Mouse (Mus musculus): Measurements from ENCODE around the gene Snph.

The Snph gene

DNA sequence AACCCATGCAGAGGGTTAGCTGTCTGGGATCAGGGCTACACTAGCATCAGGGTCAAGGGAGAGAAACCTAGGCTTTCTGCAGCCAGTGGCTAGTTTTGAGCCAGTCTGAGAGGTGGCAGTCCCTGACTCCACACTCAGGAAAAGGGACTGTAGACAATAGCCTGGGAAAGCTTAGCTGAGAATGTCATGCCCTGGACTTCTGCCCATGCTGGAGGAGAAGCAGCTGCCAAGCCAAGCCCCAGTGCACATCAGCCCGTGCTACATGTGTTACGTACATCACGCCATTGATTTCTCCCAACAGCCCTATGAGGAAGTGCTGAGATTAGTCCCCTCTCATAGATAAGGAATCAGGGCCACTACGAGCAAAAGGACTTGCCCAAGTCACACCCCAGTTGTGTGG, 30.3 kb downstream of the Snph start:
- DNase-seq (ENCODE audit: low spot score in 2 of 2), result no peak

DNA sequence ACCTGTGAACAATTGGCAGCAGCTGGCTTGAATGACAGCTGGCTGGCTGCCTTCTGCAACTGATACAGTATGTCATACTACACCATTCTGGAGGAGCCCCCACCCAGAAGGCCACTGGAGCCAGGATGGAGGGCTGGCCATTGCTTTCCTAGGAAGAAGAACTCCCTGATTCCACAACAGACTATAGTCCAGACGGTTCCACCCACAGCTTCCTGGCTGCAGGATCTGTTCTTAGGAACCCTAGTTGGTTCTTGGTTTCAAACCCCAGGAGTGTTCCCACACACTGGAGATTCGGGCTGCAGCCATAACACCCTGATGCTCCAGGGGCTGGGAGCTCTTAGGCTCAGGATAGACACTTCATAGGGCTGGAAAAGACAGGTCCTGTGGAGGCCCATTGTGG, 34.3 kb downstream of the Snph start:
- DNase-seq (ENCODE audit: low spot score in 2 of 2), result no peak

DNA sequence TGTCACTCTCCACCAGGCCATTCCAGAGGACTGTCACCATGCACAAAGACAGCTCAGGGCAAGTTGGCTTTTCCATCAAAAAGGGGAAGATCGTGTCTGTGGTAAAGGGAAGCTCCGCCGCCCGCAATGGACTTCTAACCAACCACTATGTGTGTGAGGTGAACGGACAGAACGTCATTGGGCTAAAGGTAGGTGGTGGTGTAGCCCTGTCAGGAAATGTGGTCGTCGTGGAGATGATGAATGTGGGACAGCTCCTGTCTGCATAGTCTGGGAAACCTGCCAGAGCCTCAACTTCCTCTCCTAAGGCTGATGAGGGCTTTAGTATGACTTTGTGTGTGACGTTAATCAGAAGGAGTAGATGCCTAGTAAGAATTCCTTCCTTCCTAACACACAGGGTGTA, 45.1 kb downstream of the Snph start:
- no peak for DNase-seq (ENCODE audit: low spot score in 2 of 2)

DNA sequence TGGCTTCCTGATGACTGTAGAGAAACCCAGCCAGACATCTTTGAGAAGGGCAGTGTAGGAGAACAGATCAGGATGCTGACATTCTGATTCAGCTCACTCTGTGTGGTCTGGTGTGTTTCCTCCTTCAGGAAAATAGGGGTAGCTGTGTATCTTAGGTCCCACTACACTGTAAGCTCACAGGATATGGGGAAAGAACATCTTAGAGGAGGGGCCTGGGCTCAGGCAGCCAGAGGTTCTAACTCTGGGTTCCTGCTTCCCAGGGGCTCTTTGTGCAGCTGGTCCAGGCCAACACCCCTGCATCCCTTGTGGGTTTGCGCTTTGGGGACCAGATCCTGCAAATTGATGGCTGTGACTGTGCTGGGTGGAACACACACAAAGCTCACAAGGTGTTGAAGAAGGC, 45.6 kb downstream of the Snph start:
- no peak for DNase-seq (ENCODE audit: low spot score in 2 of 2)

DNA sequence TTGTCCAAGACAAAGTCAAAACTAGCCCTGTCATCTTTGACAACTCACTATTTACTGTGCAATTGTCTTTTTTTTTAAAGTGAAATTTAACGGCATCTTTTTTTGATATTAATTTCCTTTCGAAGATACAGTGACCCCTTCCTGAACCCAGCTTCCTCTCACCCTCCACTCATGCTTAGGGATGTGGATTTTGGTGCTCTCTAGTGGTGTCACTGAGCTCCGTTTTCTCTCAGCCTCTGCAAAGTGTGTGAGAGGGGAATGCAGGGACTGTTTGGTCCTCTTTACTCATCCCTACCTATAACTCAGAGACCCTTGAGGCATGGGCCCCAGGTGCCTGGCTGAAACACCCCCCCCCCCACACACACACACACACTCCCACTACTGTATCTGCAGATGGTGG, 46.5 kb downstream of the Snph start:
- no peak for DNase-seq (ENCODE audit: low spot score in 2 of 2)

DNA sequence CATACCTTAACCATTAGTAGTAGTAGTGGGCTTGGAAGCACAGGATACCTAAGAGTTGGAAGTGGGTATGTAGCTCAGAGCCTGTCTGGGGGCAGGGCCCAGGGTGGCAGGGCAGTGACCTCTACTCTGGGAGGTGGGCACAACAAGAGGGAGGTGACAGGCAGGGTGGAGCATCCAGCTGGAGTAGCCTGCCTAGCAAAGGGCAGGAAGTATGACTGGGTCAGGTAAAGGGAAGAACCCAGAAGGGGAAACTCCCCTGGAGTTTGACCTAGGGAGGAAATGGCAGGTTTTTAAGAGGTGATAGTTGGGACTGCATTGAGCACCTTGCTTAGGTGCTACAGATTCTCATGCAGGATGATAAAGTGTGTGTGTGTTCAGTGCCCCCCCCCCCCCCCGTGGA, 51.4 kb downstream of the Snph start:
- DNase-seq (ENCODE audit: low spot score in 2 of 2), result no peak

DNA sequence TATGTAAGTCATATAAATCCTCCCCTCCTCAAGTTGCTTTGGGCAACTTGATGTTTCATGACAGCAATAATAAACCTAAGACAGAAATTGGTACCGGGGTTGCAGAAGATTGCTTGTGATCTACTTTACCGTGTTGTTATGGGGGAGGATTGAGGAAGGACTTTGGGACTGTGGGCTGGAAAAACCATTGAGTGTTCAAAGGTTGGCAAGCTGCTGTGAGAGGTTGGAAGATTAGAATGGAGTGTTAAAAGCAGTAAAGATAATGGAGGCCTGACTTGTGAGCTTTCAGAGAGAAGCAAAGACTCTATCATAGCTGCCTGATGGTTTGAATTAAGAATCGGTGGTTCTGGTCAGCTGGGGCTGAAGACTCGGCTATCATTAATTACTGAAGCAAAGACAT, 53.2 kb downstream of the Snph start:
- no peak for DNase-seq (ENCODE audit: low spot score in 2 of 2)

DNA sequence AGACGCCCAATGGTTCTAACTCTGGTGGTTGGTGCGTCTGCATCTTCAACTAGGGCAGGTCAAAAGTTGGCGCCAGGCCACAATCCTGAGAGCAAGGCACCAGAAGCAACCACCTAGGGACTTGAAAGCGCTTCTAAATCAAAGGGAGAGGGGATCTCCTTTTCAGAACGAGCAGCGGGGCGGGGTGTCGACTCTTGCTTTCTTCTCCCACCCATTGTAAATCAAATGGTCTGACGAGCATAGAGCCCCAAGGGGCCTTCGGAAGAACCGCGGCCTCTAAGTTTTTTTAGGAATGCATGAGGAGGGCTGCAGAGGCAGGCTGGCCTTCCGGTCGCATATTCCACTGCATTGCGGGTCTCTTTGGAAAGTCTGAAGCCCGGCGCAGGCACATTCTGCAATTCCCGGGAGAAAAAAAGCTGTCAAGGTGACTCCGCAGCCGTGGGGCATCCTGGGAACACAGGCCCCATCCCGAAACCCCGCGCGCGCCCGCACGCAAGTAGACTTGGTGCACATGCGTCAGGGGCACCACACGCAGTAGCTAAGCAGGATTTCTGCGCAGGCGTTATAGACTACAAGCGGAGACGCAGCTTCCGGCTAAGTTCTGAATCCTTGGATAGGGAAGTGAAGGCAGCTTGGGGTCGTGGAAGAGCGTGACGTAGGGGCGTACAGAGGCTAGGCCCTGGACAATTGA, 56.5 kb downstream of the Snph start:
- DNase-seq (ENCODE audit: low spot score in 2 of 2), result peak in 1 of 2 experiments; percentile 28

DNA sequence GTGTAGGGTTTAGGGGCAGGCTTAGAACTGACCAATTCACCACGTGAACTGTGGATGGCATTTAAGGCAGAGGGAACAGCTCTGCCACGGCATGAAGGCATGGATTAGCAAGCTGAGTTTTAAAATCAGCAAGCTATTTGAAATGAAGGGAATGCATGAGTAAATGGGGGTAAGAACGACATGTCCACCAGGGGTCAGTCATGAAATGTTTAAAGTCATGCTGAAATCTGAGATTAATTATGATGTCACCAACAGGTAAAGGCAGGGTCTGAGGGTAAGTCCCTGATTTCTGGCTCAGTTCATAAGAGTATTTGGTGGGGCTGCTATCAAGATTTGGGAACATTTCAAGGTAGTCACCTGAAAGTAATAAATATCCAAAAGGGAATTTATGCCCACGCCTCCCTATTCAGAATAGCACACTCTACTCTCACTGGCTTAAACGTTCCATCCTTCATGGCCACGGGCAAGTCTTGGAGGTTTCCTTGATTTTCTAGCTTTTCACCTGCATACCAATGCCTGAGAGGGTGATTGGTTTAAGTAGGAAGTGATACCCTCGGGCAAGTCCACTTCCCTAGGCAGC, 57.2 kb downstream of the Snph start:
- DNase-seq (ENCODE audit: low spot score in 2 of 2), result no peak

DNA sequence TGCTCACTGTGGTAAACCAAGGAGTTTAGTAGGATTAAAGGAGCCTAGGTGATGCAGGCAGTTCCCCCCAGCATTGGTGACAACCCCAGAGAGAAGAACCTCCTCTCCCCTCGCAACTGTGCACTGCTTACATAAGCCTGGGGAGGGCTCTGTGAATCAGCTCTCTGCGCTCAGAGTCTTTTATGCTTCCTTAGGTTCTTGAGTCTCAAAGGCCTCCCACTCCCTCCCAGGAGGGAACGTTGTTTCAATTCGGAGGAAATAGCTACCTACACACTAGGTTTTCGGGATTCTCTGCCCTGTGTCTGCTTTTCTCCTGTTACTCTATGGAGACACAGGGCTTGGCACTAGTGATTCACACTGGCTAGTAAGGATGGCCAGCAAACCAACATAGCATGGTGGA, 57.8 kb downstream of the Snph start:
- DNase-seq (ENCODE audit: low spot score in 2 of 2), result no peak

DNA sequence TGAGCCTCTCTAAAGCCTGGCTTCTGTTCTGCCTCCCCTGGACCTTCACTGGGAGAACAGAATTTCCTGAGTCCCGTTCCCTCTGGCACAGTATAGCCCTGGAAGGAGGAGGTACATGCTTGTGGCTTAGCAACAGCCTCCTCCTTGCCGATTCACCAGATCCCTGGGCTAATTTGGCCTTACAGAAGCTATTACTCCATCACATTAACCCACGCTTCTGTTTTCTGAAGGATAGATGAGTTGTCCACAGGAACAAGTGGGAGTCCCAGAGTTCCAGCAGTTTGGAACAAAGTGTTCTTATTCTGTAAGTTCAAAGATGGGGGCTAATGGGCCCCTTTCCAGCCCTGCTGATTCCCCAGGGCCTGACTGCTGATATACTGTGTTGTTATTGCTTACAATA, 58.7 kb downstream of the Snph start:
- no peak for DNase-seq (ENCODE audit: low spot score in 2 of 2)

DNA sequence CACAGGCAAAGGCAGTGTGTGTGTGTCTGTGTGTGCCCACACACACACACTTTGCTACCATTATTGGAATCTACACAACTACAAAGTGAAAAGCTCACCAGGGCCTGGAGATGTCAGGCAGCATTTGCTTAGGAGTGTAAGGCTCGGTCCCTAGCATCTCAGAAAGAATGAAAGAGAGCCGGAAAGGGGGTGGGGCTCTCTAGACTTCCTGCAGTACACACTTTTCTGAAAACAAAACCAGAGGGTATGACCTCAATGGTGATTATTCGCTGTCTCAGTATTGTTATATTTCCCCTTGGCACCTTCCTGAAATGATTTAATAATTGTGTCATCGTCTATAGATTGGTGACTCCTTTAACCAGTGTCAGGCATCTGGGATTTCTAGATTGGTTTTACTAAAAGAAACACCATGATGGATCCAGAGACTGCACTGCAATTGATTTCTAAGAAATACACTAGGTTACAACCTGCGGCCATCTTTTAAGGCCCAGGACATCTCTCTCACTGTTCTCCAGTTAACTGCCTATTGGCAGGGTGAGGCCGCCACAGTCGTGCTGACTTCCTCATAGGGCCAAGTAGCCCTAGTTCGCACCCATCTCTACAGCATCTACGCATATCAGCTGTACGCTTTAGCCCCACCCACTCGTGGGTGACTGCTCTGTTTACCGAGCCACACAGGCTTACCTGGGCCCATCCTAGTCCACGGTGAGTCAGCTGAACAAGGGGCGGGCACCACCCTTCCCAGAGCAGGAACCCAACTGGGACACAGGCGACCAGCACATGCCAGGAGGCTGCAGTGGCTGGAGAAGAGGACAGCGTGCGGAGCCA, 60.3 kb downstream of the Snph start, which contains the start of gene Sdcbp2:
Gene Sdcbp2, plus strand, starts transcription at position 750 of the 828 bp plus-strand sequence.
- DNase-seq (ENCODE audit: low spot score in 2 of 2), result no peak

DNA sequence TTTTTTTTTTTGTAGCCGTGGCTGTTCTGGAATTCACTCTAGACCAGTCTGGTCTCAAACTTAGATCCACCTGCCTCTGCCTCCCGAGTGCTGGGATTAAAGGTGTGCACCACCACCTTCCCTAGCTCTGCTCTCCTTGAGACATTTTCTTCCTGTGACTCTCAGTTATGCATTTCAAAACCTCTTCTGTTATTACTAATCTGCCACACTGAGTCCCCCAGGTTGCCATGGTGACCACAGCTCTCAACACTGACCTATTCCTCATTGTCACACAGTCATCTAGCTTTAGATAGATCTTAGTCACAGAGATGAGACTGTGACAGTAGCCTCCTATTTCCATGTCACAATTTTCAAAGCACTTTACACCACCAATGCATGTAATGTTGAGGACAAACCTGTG, 62.9 kb downstream of the Snph start:
- no peak for DNase-seq (ENCODE audit: low spot score in 2 of 2)

DNA sequence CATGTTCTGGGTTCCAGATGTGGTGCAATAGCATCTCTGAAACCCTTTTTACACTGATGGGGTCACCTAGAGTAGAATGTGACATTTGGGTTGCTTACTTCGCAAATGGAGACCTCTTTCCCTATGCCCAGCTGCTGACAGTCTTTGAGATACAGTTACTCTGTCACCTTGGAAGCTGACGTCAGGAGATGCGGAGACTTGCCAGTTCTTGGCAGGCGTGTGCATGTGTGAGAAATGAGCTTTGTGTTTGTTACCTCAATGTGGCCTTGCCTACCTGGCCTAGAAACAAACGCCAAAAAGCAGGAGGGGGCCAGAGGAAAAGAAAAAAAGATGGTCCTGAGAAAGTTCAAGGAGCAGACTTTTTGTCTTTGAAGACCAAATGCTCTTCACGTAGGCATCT, 65.5 kb downstream of the Snph start:
- DNase-seq (ENCODE audit: low spot score in 2 of 2), result no peak

DNA sequence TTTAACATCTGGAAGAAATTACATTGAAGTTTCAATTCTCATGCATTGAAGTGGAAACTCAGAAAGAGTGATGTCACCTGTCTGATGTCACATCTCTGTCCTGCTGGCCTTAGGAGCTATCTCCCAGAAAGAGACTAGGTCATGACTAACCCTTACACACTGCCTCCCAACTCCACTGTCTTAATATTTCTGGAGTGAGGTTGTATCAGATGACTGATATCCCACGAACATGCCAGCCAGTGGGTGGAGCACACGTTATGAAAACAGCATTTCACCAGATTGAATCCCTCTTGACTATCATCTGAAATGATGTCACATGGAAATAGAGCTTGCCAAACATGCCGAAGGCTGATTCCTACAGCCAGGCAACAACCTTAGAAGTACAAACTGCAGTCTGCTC, 67.4 kb downstream of the Snph start:
- DNase-seq (ENCODE audit: low spot score in 2 of 2), result no peak

DNA sequence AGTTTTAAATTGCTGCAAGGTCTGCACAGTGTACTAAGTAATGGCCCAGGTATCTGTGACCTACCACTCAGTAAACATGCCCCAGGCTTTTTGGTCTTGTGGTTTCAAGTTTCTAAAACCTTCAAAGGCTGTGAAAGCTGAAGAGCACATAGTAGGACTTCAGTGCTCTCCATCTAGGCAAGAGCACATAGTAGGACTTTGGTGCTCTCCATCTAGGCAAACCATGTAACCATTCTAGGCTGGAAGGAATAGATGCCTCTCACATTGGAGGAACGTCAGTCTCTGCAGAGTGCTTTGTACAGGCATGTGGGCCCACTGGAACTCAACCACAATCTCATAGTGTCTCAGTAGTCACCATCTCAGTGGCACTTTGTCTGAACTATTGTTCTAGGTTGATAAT, 68.4 kb downstream of the Snph start:
- no peak for DNase-seq (ENCODE audit: low spot score in 2 of 2)

DNA sequence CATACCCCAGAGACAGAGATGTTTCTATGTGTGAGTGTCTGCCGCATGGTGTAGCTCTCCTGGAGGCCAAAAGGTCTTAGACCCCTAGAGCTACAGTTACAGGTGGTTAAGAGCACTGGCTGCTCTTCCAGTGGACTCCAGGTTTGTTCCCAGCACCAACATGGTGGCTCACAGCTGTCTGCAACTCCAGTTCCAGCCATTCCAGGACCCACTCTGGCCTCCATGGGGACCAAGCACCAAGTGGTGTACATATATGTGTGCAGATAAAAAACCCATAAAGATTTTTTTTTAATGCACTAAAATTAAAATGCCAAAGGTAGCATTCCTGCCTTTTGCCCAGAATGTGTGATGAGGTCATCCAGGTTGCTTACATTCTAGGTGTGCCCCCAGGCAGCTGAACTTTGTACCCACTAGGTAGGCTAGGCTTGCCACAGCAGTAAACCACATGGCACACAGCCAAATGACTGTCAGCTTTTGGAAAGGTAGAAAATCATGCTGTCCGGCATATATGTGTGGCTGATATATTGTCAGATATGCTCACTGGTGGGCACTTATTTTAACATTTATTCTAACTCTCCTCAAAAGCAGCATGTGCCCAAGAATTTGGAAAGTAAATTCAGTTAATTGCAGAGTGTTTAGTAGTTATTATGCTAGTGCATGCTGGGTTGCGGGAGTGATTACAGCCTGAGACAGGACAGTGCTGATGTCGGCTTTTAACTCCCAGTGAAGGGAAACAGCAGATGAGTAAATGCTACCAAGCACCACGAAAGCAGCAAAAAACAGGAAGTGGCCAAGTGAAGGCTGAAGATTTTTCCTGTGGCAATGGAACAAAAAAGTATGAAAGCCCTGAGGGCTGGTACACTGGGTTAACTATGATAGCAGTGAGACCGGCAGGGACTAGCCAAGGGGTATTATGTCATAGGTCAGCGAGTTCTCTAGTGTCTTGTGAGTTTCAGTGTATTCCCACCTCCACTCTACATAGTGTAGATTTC, 69.2 kb downstream of the Snph start:
- DNase-seq (ENCODE audit: low spot score in 2 of 2), result no peak

DNA sequence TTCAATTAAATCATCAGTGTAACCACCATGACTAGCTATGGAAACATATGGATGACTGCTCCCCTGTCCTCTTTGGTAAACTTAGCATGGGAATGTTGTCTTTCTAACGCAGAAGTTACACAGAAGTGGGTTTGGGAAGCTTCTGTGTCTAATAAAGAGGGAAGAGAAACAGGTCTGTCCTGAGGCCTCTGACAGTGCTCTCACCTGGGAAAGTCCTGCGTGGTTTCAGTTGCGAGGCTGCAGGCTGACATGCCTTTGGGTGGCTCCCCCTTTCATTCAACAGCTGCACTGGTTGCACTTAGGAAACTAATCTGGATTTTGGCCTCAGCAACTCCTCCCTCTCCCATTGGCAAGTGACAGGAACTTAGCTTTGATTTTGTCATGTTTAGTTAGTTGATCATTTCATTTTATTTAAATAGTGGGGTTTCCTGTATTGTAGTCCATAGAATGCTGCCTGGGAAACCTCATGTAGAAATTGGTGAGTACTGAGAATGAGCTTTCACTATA, 82.7 kb downstream of the Snph start:
- no peak for DNase-seq (ENCODE audit: low spot score in 2 of 2)

DNA sequence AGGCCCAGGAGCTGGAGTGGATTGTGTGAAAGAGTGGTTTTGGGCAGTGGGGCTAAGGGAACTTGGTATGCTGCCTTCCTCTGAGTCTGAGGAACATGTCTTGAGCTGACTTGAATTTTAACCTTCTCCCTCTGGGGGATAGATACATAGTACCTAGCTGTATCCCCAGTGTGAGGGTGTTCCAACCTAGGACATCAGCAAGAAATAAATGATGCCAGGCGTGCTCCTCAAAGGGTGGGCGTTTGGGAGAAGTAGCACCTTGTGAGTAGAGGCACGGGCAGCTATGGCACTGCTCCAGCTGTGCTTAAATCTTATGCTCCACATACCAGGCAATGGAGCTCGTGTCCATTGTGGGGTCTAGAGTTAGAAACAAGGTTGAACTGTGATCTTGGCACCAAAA, 85.8 kb downstream of the Snph start:
- no peak for DNase-seq (ENCODE audit: low spot score in 2 of 2)

DNA sequence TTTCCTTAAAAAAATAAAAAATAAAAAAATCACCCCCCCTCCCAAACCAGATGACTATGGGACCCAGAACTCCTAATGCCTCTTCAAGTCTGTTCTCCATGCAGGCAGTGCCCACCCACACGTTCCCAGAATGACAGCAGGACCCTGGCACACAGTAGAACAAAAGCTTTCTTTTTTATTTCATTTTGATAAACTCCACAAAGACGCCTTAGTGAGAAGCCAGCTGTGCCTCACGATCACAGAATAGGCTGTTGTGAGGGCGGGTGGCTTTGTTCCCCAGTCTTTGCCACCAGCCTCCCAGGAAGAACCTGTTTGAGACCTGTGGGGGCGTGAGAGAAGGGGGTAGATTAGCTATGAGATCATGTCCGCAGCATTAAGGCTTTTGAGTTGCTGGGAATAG, 87.7 kb downstream of the Snph start:
- DNase-seq (ENCODE audit: low spot score in 2 of 2), result no peak

DNA sequence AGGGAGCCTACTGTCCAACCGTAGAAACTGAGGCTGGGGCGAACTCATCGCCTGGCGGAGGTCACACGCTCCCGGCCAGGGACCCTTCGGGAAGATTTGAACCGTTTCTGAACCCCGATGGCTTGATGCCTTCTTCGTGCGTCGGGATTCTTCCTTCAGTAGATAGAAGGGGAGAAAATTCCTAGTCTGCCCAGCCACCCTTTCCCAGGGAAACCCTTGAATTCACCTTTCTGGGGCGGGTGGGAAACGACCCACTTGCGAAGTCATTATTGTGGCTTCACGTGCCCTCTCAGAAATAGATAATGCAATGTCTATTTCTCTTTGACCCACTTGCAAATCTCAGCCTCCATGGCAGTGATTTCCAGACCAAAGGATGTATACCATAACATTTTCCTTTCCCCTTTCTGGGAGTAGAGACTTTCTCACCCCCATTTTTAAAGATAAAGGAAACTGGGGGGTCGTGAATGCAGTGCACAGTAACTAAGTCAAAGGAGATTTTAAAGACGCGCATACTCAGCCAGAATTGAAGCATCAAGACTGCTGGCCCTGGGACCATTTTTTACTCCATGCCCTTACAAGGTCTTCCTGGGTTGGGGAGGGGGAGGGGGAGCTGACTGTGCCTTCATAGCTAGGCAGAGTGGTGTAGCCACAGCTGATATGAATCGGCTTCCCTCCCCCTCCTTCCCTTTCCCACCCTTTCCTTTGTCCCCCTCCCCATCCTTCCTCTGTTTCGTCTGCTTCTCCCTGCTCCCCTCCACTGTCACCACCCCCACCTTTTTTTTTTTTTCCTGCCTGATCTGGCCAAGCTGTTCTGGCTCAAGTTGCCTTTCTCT, 89.1 kb downstream of the Snph start:
- DNase-seq (ENCODE audit: low spot score in 2 of 2), result no peak

Data from spleen, postnatal 4 days (tissue).